In the genomic region with DNA sequence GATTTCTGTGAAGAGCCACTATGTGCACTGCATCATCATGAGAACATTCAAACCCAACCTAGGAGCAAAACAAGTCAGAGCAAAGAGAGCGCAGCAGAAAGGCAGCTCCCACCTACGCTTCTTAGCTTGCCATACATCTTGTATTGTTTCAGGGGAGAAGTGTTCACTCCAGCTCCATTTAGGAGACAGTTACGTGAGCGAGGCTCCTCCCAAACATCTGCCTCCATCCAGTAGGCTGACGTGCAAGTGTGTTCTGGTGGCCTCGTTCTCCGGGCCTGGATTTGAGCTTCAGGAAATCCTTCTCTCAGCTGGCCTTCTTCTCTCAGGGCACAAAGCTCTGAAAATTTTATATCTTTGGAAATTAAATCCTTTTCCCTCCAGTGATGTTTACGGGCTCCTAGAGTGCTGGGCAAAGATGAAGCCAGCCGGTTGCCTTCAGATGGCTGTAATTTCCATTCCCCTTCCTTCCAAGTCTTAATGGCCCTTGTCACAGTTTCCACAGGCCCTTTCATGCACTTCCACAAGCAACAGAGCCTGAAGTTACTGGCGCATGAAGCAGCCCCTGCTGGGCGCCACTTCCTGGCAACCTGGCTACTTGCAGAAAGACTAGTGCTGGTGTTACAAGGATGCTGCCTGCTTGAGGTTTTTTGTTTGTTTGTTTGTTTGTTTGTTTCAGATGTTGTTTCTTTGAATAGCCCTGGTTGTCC, we compare ENCODE assay signal across 9 mouse cellular contexts.
A peak's percentile ranks its signal among the peaks of the same experiment; 100 is the strongest.
DNase-seq lines count a peak whose midpoint lies in the region; ATAC-seq and TF ChIP-seq lines count a peak whose summit lies in the region.
"Had no signal": no experiment of that assay in that cellular context is flagged by ENCODE, and none has a peak within 500 bp of the region (broad histone marks: within the 10 kb centered on the region; RNA-seq: fewer than 3 reads in every experiment).

No protein-coding gene starts in this region.

- ATAC-seq in hindbrain, postnatal 0 days = peak; percentile 58; the same call in 1 of the 2 replicates
- ATAC-seq in limb, embryonic 13.5 days (ENCODE audit: low FRiP score, low read depth) = peak; percentile 62
- ATAC-seq in midbrain, embryonic 11.5 days (ENCODE audit: low FRiP score) = no peak

- no peak for TF ChIP-seq POLR2A in lung, adult 2 months (IDR thresholded peaks at IDR 0.05; ENCODE audit: borderline replicate concordance, extremely low read depth, low read depth, low read length)

- peaks cover 6% of the 10 kb centered on the region for H3K4me1 ChIP-seq in hindbrain, postnatal 0 days (ENCODE audit: insufficient read depth, low read length)
- H3K4me1 ChIP-seq in limb, embryonic 13.5 days = peaks cover 38% of the 10 kb centered on the region
- peaks cover 2% of the 10 kb centered on the region; the same call in 1 of the 2 replicates for H3K4me1 ChIP-seq in lung, adult 2 months (ENCODE audit: control insufficient read depth, insufficient read depth, low read length)
- no peaks in the 10 kb centered on the region; the same call in 1 of the 2 replicates for H3K4me1 ChIP-seq in midbrain, embryonic 11.5 days (ENCODE audit: control insufficient read depth, insufficient read depth, low read length)

- 41% methylated on average over 11 of the region's 11 CpGs for WGBS in hindbrain, postnatal 0 days
- 29% methylated on average over 11 of the region's 11 CpGs for WGBS in limb, embryonic 13.5 days
- 79% methylated on average over 11 of the region's 11 CpGs for WGBS in lung, adult 2 months
- WGBS in midbrain, embryonic 11.5 days = 80% methylated on average over 11 of the region's 11 CpGs

- H3K36me3 ChIP-seq in hindbrain, postnatal 0 days (ENCODE audit: insufficient read depth, low read length) = no peaks in the 10 kb centered on the region
- H3K36me3 ChIP-seq in limb, embryonic 13.5 days = no peaks in the 10 kb centered on the region
- no peaks in the 10 kb centered on the region for H3K36me3 ChIP-seq in midbrain, embryonic 11.5 days (ENCODE audit: control insufficient read depth, insufficient read depth, low read length)

- no peak overlapping the region for H3K9ac ChIP-seq in hindbrain, postnatal 0 days (replicated peaks; ENCODE audit: low read length)
- no peak overlapping the region for H3K9ac ChIP-seq in limb, embryonic 13.5 days
- H3K9ac ChIP-seq in midbrain, embryonic 11.5 days (ENCODE audit: low read length) = no peak overlapping the region

- no peak overlapping the region for H3K4me2 ChIP-seq in hindbrain, postnatal 0 days (ENCODE audit: low read depth, low read length)
- H3K4me2 ChIP-seq in limb, embryonic 13.5 days (replicated peaks) = peak overlapping the region; percentile 5
- no peak overlapping the region for H3K4me2 ChIP-seq in midbrain, embryonic 11.5 days

- H3K9me3 ChIP-seq in hindbrain, postnatal 0 days (ENCODE audit: low read length) = no peaks in the 10 kb centered on the region
- no peaks in the 10 kb centered on the region for H3K9me3 ChIP-seq in limb, embryonic 13.5 days
- H3K9me3 ChIP-seq in midbrain, embryonic 11.5 days (ENCODE audit: control insufficient read depth, low read length) = no peaks in the 10 kb centered on the region

- no peak overlapping the region for H3K4me3 ChIP-seq in hindbrain, postnatal 0 days (ENCODE audit: low read length)
- H3K4me3 ChIP-seq in limb, embryonic 13.5 days = no peak overlapping the region
- no peak overlapping the region for H3K4me3 ChIP-seq in lung, adult 2 months (replicated peaks; ENCODE audit: extremely low read depth, low read depth, low read length)
- no peak overlapping the region for H3K4me3 ChIP-seq in midbrain, embryonic 11.5 days (ENCODE audit: low read depth, low read length)

- peak overlapping the region; percentile 61; the same call in 1 of the 2 replicates for H3K27ac ChIP-seq in hindbrain, postnatal 0 days
- peak overlapping the region; percentile 79 for H3K27ac ChIP-seq in limb, embryonic 13.5 days
- no peak overlapping the region for H3K27ac ChIP-seq in midbrain, embryonic 11.5 days (ENCODE audit: low read depth, low read length)

- TF ChIP-seq CTCF in hindbrain, postnatal 0 days (IDR thresholded peaks at IDR 0.05; ENCODE audit: low read depth) = peak; percentile 29; the same call in 1 of the 2 replicates
- no peak for TF ChIP-seq CTCF in lung, adult 2 months (IDR thresholded peaks at IDR 0.05; ENCODE audit: insufficient read depth, low read length)

- peak; percentile 62 for DNase-seq in layer of hippocampus, adult 9-11 months
- no peak for DNase-seq in layer of hippocampus, adult 9-10 months (ENCODE audit: low spot score)
- DNase-seq in cerebellum, adult 9-10 months = peak; percentile 86
- DNase-seq in hindbrain, postnatal 0 days (ENCODE audit: low spot score) = peak; percentile 76
- DNase-seq in adrenal gland, adult 8-10 months = no peak
- DNase-seq in lung, adult 2 months = no peak
- DNase-seq in midbrain, embryonic 11.5 days (ENCODE audit: low spot score, missing footprints) = no peak

- no peaks in the 10 kb centered on the region for H3K27me3 ChIP-seq in hindbrain, postnatal 0 days (ENCODE audit: insufficient read depth, low read length)
- no peaks in the 10 kb centered on the region for H3K27me3 ChIP-seq in limb, embryonic 13.5 days
- H3K27me3 ChIP-seq in midbrain, embryonic 11.5 days (ENCODE audit: control insufficient read depth, insufficient read depth, low read length) = no peaks in the 10 kb centered on the region
- H3K27me3 ChIP-seq: Patski had no signal

Comparison
In these comparisons a context has a peak if more than half of its experiments do, and no peak if none do; other contexts are left out.
1. DNase-seq: peak in layer of hippocampus, adult 9-11 months (single experiment), cerebellum, adult 9-10 months (single experiment) and hindbrain, postnatal 0 days (single experiment); none in layer of hippocampus, adult 9-10 months (single experiment), adrenal gland, adult 8-10 months (single experiment), lung, adult 2 months (single experiment) and midbrain, embryonic 11.5 days (single experiment).